Mouse (Mus musculus) G1E (cell line): ENCODE measurements at regions not wholly inside any gene's neighbourhood (a gene's known extent, or its start where the extent isn't known, plus 50 kb on each side); places are given as distances from the start of the nearest gene placed in this dataset.

Source experiments
- CTCF ChIP-seq: IDR thresholded peaks from 2 replicates; pipeline ENCODE4 v1.5.1; 2012; ENCODE audit warnings: low read depth, low read length, inconsistent platforms, mixed read lengths
- GATA1 ChIP-seq: IDR thresholded peaks from 2 replicates; pipeline ENCODE4 v1.6.1; 2012; ENCODE audit warnings: borderline replicate concordance, low read length, inconsistent platforms, mixed read lengths
- GATA2 ChIP-seq: IDR thresholded peaks from 2 replicates; pipeline ENCODE4 v1.6.1; 2012; ENCODE audit warnings: low read depth, low read length, inconsistent platforms, borderline replicate concordance
- POLR2AphosphoS5 ChIP-seq: IDR thresholded peaks from 2 replicates; pipeline ENCODE4 v1.6.1; 2012; ENCODE audit warnings: low read depth, low read length, inconsistent platforms; ENCODE audit not compliant: insufficient replicate concordance
- TAL1 ChIP-seq: conservative IDR thresholded peaks from 2 replicates; pipeline ENCODE4 v1.6.1; 2012; ENCODE audit warnings: low read depth, low read length, inconsistent platforms, mixed read lengths

DNA sequence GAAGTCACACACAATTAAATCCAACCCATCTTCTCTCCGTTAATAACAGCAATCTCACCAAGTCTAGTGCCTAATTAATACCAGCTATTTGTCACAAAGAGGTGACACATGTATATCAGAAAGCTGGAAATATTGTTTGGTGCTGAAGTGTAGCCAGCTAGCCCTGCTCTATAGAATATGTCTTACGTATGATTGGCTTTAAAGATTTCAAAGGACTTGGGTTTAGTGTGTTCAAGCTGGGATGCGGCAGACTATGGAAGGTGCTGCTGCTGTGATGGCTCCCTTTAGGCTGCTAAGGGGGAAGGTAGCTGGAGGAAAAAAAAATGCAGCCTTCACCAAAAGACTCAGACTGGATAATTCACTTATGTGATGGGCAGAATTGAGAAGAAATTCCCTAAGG, 144.1 kb upstream of the Zic1 start:
- no peak for TF ChIP-seq CTCF
- no peak for TF ChIP-seq GATA1
- TF ChIP-seq TAL1: no peak
- TF ChIP-seq POLR2AphosphoS5: no peak
- TF ChIP-seq GATA2: no peak
